Mouse (Mus musculus) small intestine, adult 10 weeks (tissue): ENCODE data around the gene Ifna1. TPM values are rescaled to one million over a fixed set of nuclear protein-coding genes. Genes with fewer than 3 reads are reported as not detected.

Experiments
- polyA plus RNA-seq: library from polyadenylated mRNA; stranded (reverse); fragments of 350-450 nt; fragmentation: Illumina TruSeq; extraction: RNeasy Lipid Tissue Mini Kit (QIAGEN cat#74804); gene quantifications from one replicate; pipeline ENCODE4 v1.2.3, GENCODE M21; 2014; ENCODE audit warnings: low replicate concordance

Ifna1 gene
- not detected for polyA plus RNA-seq

DNA sequence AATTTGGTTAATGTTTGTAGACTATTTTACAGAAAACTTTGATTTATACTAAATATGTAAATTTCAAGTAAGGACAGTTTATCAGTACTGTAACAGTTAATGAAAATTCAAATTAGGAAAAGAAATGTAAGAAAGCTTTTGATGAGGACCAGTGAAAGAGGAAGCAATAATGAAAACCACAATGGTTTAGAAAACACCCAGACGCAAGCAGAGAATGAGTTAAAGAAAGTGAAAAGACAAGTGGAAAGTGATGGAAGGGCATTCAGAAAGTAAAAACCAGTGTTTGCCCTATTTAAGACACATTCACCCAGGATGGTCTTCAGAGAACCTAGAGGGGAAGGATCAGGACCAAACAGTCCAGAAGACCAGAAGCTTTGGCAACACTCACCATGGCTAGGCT, at the start of gene Ifna1:
Gene Ifna1, plus strand, starts transcription at position 390 of the 400 bp plus-strand sequence.

DNA sequence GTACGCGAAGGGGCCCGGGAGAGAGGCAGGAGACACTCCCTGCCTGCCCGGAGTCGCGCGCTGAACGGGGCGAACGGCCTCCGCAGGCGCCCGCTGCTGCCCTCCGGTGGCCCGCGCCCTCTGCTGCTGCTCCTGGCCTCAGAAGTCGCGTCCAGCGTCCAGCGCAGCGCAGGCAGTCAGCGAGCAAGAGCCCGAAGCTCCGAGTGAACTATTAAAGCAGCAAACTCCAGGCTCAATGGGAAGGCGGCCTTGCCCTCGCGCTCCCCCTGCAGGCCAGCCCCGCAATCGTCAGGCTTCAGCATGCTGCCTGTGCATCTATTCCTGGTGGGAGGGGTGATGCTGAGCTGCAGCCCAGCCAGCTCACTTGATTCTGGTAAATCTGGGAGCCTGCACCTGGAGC, 46.9 kb upstream of the Ifna1 start, which contains the start of gene Gm13287:
Gene Gm13287, plus strand, starts transcription at position 301 of the 400 bp plus-strand sequence.

GRCm38 (mm10) chr4:88805231-88805630, 44.7 kb upstream of the Ifna1 start, which contains the start of gene Gm13288:
Gene Gm13288 (plus strand): TSS chr4:88805531.

GRCm38 (mm10) chr4:88815928-88816327, 34.0 kb upstream of the Ifna1 start, which contains the start of gene Ifna7:
Gene Ifna7 (plus strand): TSS chr4:88816228.

DNA sequence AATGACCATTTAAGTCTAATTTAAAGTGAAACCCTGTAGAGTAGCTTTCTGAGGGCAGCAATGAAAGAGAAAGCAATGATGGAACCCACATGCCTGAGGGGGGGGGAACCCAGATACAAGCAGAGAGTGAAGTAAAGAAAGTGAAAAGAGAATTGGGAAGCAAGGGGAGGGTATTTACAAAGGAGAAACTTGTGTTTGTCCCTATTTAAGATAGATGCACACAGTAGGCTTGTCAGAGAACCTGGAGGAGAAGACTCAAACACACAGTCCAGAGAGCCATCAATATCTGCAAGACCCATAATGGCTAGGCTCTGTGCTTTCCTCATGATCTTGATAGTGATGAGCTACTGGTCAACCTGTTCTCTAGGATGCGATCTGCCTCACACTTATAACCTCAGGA, 30.2 kb upstream of the Ifna1 start, which contains the start of gene Ifna11:
Gene Ifna11, plus strand, starts transcription at position 301 of the 400 bp plus-strand sequence.

GRCm38 (mm10) chr4:88827116-88827515, 22.8 kb upstream of the Ifna1 start, which contains the start of gene Ifna6:
Gene Ifna6 (plus strand): TSS chr4:88827416.

GRCm38 (mm10) chr4:88835225-88835624, 14.7 kb upstream of the Ifna1 start, which contains the start of gene Ifna5:
Gene Ifna5 (plus strand): TSS chr4:88835525.

GRCm38 (mm10) chr4:88841438-88841911, 8.4 kb upstream of the Ifna1 start, which contains the start of gene Ifna4:
Gene Ifna4 (plus strand): TSS chr4:88841861.

DNA sequence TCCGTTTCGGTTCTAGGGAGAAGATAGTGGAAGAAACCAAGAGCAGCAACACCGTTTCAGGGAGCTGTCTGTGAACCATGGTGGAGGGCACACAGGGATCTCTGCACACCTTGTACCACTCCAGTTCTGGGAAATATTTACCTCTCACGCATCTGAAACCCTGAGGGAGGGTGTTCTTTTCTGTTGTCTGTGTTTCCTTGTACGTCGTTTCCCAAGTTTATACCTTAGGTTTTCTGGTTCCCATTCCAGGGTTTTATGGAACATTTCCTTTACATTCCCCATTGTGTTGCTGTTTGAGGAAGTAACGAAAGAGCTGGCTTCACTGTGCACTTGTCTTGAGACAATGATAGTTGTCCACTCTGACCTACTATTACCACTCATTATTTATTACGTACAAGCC, 30.2 kb downstream of the Ifna1 start, which contains the start of gene Ifne:
Gene Ifne, minus strand, starts transcription at position 101 of the 400 bp plus-strand sequence.

Other genes with a start within 250 kb of the Ifna1 start
- not detected for gene Ifna12, start 246.7 kb upstream of the Ifna1 start, polyA plus RNA-seq
- gene C87499, start 215.7 kb upstream of the Ifna1 start, polyA plus RNA-seq: not detected
- not detected for gene Ifna13, start 205.6 kb upstream of the Ifna1 start, polyA plus RNA-seq
- not detected for gene Ifna16, start 173.2 kb upstream of the Ifna1 start, polyA plus RNA-seq
- gene Ifna2, start 166.2 kb upstream of the Ifna1 start, polyA plus RNA-seq: not detected
- gene Ifnab, start 158.7 kb upstream of the Ifna1 start, polyA plus RNA-seq: not detected
- not detected for gene Gm26566, start 128.3 kb upstream of the Ifna1 start, polyA plus RNA-seq
- 117 TPM for gene Klhl9, start 127.6 kb upstream of the Ifna1 start, polyA plus RNA-seq
- gene Gm13271, start 95.2 kb upstream of the Ifna1 start, polyA plus RNA-seq: not detected
- not detected for gene Gm13283, start 90.0 kb upstream of the Ifna1 start, polyA plus RNA-seq
- gene Gm13290, start 76.3 kb upstream of the Ifna1 start, polyA plus RNA-seq: not detected
- gene Gm13289, start 73.2 kb upstream of the Ifna1 start, polyA plus RNA-seq: not detected
- not detected for gene Gm13272, start 70.2 kb upstream of the Ifna1 start, polyA plus RNA-seq
- not detected for gene Ifnz, start 68.0 kb upstream of the Ifna1 start, polyA plus RNA-seq
- gene Gm13276, start 64.4 kb upstream of the Ifna1 start, polyA plus RNA-seq: not detected
- gene Gm13277, start 61.5 kb upstream of the Ifna1 start, polyA plus RNA-seq: not detected
- not detected for gene Gm13278, start 58.5 kb upstream of the Ifna1 start, polyA plus RNA-seq
- not detected for gene Gm13275, start 55.6 kb upstream of the Ifna1 start, polyA plus RNA-seq
- not detected for gene Gm13279, start 52.7 kb upstream of the Ifna1 start, polyA plus RNA-seq
- gene Gm13285, start 50.4 kb upstream of the Ifna1 start, polyA plus RNA-seq: not detected
- gene Gm13287, start 46.8 kb upstream of the Ifna1 start, polyA plus RNA-seq: not detected
- not detected for gene Gm13288, start 44.6 kb upstream of the Ifna1 start, polyA plus RNA-seq
- not detected for gene Ifna7, start 33.9 kb upstream of the Ifna1 start, polyA plus RNA-seq
- not detected for gene Ifna11, start 30.1 kb upstream of the Ifna1 start, polyA plus RNA-seq
- not detected for gene Ifna6, start 22.7 kb upstream of the Ifna1 start, polyA plus RNA-seq
- gene Ifna5, start 14.6 kb upstream of the Ifna1 start, polyA plus RNA-seq: not detected
- not detected for gene Ifna4, start 8.2 kb upstream of the Ifna1 start, polyA plus RNA-seq
- gene Ifne, start 30.1 kb downstream of the Ifna1 start, polyA plus RNA-seq: not detected